Mouse (Mus musculus) MEL (cell line): ENCODE measurements around the gene Slc13a4. TPM values are rescaled to one million over a fixed set of nuclear protein-coding genes. Genes with fewer than 3 reads are reported as not detected.

Experiments
- DNase-seq: peaks from one replicate; pipeline ENCODE4 v3.0.0; 2011; ENCODE audit warnings: low read depth, low spot score
- H3K27ac ChIP-seq: 2 replicates; pipeline ENCODE4 v1.5.1; 2012; ENCODE audit warnings: low read depth, mild to moderate bottlenecking, control low read depth, low read length, moderate library complexity; ENCODE audit not compliant: control insufficient read depth
- H3K27me3 ChIP-seq, 2 experiments: fragments of 150-350 bp in 1 of 2; sonication (generic) in 1 of 2; 2 replicates each; pipeline ENCODE4 v1.6.1; 2012; ENCODE audit warnings: low read length in 2 of 2, mild to moderate bottlenecking in 2 of 2, improper control_type of control experiment in 1 of 2, moderate library complexity in 1 of 2; ENCODE audit not compliant: insufficient read depth in 2 of 2, control insufficient read depth in 1 of 2
- H3K36me3 ChIP-seq, 2 experiments: 2 replicates each; pipeline ENCODE4 v1.6.1; 2012 to 2014; ENCODE audit warnings: low read length in 2 of 2, improper control_type of control experiment in 1 of 2, inconsistent platforms in 1 of 2, mild to moderate bottlenecking in 1 of 2; ENCODE audit not compliant: insufficient read depth in 2 of 2, control insufficient read depth in 1 of 2
- H3K4me1 ChIP-seq, 2 experiments: fragments of 150-350 bp in 1 of 2; sonication (generic) in 1 of 2; 2 replicates each; pipeline ENCODE4 v1.6.1; 2012; ENCODE audit warnings: low read length in 2 of 2, improper control_type of control experiment in 1 of 2, mild to moderate bottlenecking in 1 of 2; ENCODE audit not compliant: insufficient read depth in 2 of 2, control insufficient read depth in 1 of 2
- H3K4me3 ChIP-seq, 2 experiments: fragments of 150-350 bp in 1 of 2; sonication (generic) in 1 of 2; 2 replicates each; pipeline ENCODE4 v1.5.1; 2012; ENCODE audit warnings: low read depth in 2 of 2, low read length in 2 of 2, mild to moderate bottlenecking in 2 of 2, moderate library complexity in 2 of 2, control low read depth in 1 of 2, improper control_type of control experiment in 1 of 2; ENCODE audit not compliant: control insufficient read depth in 1 of 2, insufficient read depth in 1 of 2
- H3K79me2 ChIP-seq: 2 replicates; pipeline ENCODE4 v1.6.1; 2012; ENCODE audit warnings: mild to moderate bottlenecking, low read length, moderate library complexity; ENCODE audit not compliant: control insufficient read depth, poor library complexity, insufficient read depth
- H3K9ac ChIP-seq: 2 replicates; pipeline ENCODE4 v1.6.1; 2012; ENCODE audit warnings: low read depth, mild to moderate bottlenecking, control low read depth, low read length, moderate library complexity; ENCODE audit not compliant: control insufficient read depth, poor library complexity, severe bottlenecking
- H3K9me3 ChIP-seq: fragments of 150-350 bp; sonication (generic); replicated peaks from 2 replicates; pipeline ENCODE4 v1.6.1; 2012; ENCODE audit warnings: mild to moderate bottlenecking, low read length, improper control_type of control experiment, moderate library complexity; ENCODE audit not compliant: insufficient read depth
- BHLHE40 ChIP-seq: IDR thresholded peaks from 2 replicates; pipeline ENCODE4 v1.6.1; 2012; ENCODE audit warnings: low read depth, mild to moderate bottlenecking, inconsistent platforms, low read length, improper control_type of control experiment, borderline replicate concordance
- CHD1 ChIP-seq: IDR thresholded peaks from 2 replicates; pipeline ENCODE4 v1.6.1; 2012; ENCODE audit warnings: low read depth, mild to moderate bottlenecking, inconsistent platforms, low read length, improper control_type of control experiment
- CHD2 ChIP-seq: IDR thresholded peaks from 2 replicates; pipeline ENCODE4 v1.6.1; 2011; ENCODE audit warnings: low read length, improper control_type of control experiment
- E2F4 ChIP-seq: IDR thresholded peaks from 2 replicates; pipeline ENCODE4 v1.6.1; 2011; ENCODE audit warnings: low read depth, low read length, improper control_type of control experiment, borderline replicate concordance
- ELF1 ChIP-seq: IDR thresholded peaks from 2 replicates; pipeline ENCODE4 v1.6.1; 2014; ENCODE audit warnings: low read depth, mild to moderate bottlenecking, inconsistent platforms, low read length, improper control_type of control experiment, moderate library complexity
- EP300 ChIP-seq, 2 experiments: IDR thresholded peaks; 2 replicates each; pipeline ENCODE4 v1.6.1; 2011; ENCODE audit warnings: improper control_type of control experiment in 2 of 2, low read length in 2 of 2, low read depth in 1 of 2, mild to moderate bottlenecking in 1 of 2
- GABPA ChIP-seq: IDR thresholded peaks from 2 replicates; pipeline ENCODE4 v1.6.1; 2012; ENCODE audit warnings: low read depth, mild to moderate bottlenecking, inconsistent platforms, low read length, improper control_type of control experiment, moderate library complexity
- GATA1 ChIP-seq: IDR thresholded peaks from 2 replicates; pipeline ENCODE4 v1.6.1; 2011; ENCODE audit warnings: low read depth, low read length, improper control_type of control experiment
- HCFC1 ChIP-seq: IDR thresholded peaks from 2 replicates; pipeline ENCODE4 v1.6.1; 2012; ENCODE audit warnings: low read depth, mild to moderate bottlenecking, inconsistent platforms, low read length, improper control_type of control experiment, moderate library complexity
- JUND ChIP-seq: IDR thresholded peaks from 2 replicates; pipeline ENCODE4 v1.6.1; 2011; ENCODE audit warnings: low read depth, mild to moderate bottlenecking, improper control_type of control experiment, low read length
- KAT2A ChIP-seq: conservative IDR thresholded peaks from 2 replicates; pipeline ENCODE4 v1.6.1; 2012; ENCODE audit warnings: low read depth, low read length, improper control_type of control experiment, inconsistent platforms
- MAX ChIP-seq: IDR thresholded peaks from 2 replicates; pipeline ENCODE4 v1.6.1; 2011; ENCODE audit warnings: low read length, improper control_type of control experiment
- MYB ChIP-seq: IDR thresholded peaks from 2 replicates; pipeline ENCODE4 v1.6.1; 2011; ENCODE audit warnings: mild to moderate bottlenecking, low read depth, low read length, improper control_type of control experiment
- MYC ChIP-seq: IDR thresholded peaks from 2 replicates; pipeline ENCODE4 v1.6.1; 2011; ENCODE audit warnings: low read depth, mild to moderate bottlenecking, low read length, improper control_type of control experiment, moderate library complexity
- NELFE ChIP-seq: IDR thresholded peaks from 2 replicates; pipeline ENCODE4 v1.6.1; 2011; ENCODE audit warnings: low read depth, low read length, improper control_type of control experiment
- NRF1 ChIP-seq: IDR thresholded peaks from 2 replicates; pipeline ENCODE4 v1.6.1; 2014; ENCODE audit warnings: low read depth, mild to moderate bottlenecking, inconsistent platforms, low read length, improper control_type of control experiment, moderate library complexity; ENCODE audit not compliant: poor library complexity, insufficient read depth, severe bottlenecking
- POLR2AphosphoS5 ChIP-seq: IDR thresholded peaks from 2 replicates; pipeline ENCODE4 v1.6.1; 2012; ENCODE audit warnings: low read depth, borderline replicate concordance, mild to moderate bottlenecking, inconsistent platforms, low read length, moderate library complexity, mixed read lengths
- RAD21 ChIP-seq: IDR thresholded peaks from 2 replicates; pipeline ENCODE4 v1.6.1; 2011; ENCODE audit warnings: mild to moderate bottlenecking, low read depth, low read length, improper control_type of control experiment
- RCOR1 ChIP-seq: IDR thresholded peaks from 2 replicates; pipeline ENCODE4 v1.6.1; 2012; ENCODE audit warnings: low read depth, mild to moderate bottlenecking, inconsistent platforms, low read length, improper control_type of control experiment
- SIN3A ChIP-seq: IDR thresholded peaks from 2 replicates; pipeline ENCODE4 v1.6.1; 2012; ENCODE audit warnings: low read length, improper control_type of control experiment, inconsistent platforms
- TAL1 ChIP-seq: IDR thresholded peaks from 2 replicates; pipeline ENCODE4 v1.6.1; 2012; ENCODE audit warnings: mild to moderate bottlenecking, inconsistent platforms, low read length, moderate library complexity, mixed read lengths
- TBP ChIP-seq: IDR thresholded peaks from 2 replicates; pipeline ENCODE4 v1.8.0; 2011; ENCODE audit warnings: low read depth, low read length, improper control_type of control experiment
- TCF12 ChIP-seq: IDR thresholded peaks from 2 replicates; pipeline ENCODE4 v1.6.1; 2014; ENCODE audit warnings: low read depth, mild to moderate bottlenecking, inconsistent platforms, low read length, improper control_type of control experiment, moderate library complexity
- UBTF ChIP-seq: IDR thresholded peaks from 2 replicates; pipeline ENCODE4 v1.6.1; 2012; ENCODE audit warnings: low read depth, mild to moderate bottlenecking, inconsistent platforms, low read length, improper control_type of control experiment, moderate library complexity, borderline replicate concordance; ENCODE audit not compliant: insufficient read depth
- USF1 ChIP-seq: IDR thresholded peaks from 2 replicates; pipeline ENCODE4 v1.6.1; 2014; ENCODE audit warnings: low read depth, mild to moderate bottlenecking, inconsistent platforms, low read length, improper control_type of control experiment, moderate library complexity
- USF2 ChIP-seq, 2 experiments: IDR thresholded peaks; 2 replicates each; pipeline ENCODE4 v1.6.1; 2011 to 2012; ENCODE audit warnings: improper control_type of control experiment in 2 of 2, low read length in 2 of 2, borderline replicate concordance in 1 of 2, inconsistent platforms in 1 of 2, low read depth in 1 of 2, mild to moderate bottlenecking in 1 of 2; ENCODE audit not compliant: insufficient read depth in 1 of 2
- ZC3H11A ChIP-seq: IDR thresholded peaks from 2 replicates; pipeline ENCODE4 v1.6.1; 2012; ENCODE audit warnings: low read depth, mild to moderate bottlenecking, inconsistent platforms, low read length, improper control_type of control experiment
- ZKSCAN1 ChIP-seq: IDR thresholded peaks from 2 replicates; pipeline ENCODE4 v1.6.1; 2012; ENCODE audit warnings: low read depth, mild to moderate bottlenecking, inconsistent platforms, low read length, improper control_type of control experiment, moderate library complexity
- ZNF384 ChIP-seq: IDR thresholded peaks from 2 replicates; pipeline ENCODE4 v1.6.1; 2012; ENCODE audit warnings: low read depth, mild to moderate bottlenecking, inconsistent platforms, low read length, improper control_type of control experiment
- polyA plus RNA-seq, 2 experiments: library from polyadenylated mRNA; stranded (reverse) in 1 of 2; unstranded in 1 of 2; fragments of >175 nt in 1 of 2; fragments of >200 nt in 1 of 2; gene quantifications; 2 replicates each; pipeline versions ENCODE4 v1.2.1 to v1.2.4; 2012; ENCODE audit warnings: low replicate concordance in 2 of 2, low read depth in 1 of 2; ENCODE audit not compliant: insufficient read length in 2 of 2, insufficient read depth in 1 of 2, missing spikeins in 1 of 2
- total RNA-seq: library from RNA; depleted of rRNA; stranded (reverse); fragments of 300-350 nt; gene quantifications from 2 replicates; pipeline ENCODE4 v1.2.3, GENCODE M21; 2012

Gene Slc13a4
- total and polyA plus RNA-seq, 3 experiments, result 0.14 TPM; not detected in 2

- peak; percentile 97 for TF ChIP-seq ELF1
- peak; percentile 89 for TF ChIP-seq NELFE
- 0 out of 2 replicates have a peak, but pooled peaks have one; percentile 34 for TF ChIP-seq ZNF384
- TF ChIP-seq NRF1, result no peak
- 0 out of 2 replicates have a peak, but pooled peaks have one; percentile 7 for TF ChIP-seq ZKSCAN1
- TF ChIP-seq KAT2A, result no peak; the same call in 1 of the 2 replicates
- TF ChIP-seq MYC, result 0 out of 2 replicates have a peak, but pooled peaks have one; percentile 45
- peak; percentile 70 for TF ChIP-seq MAX
- TF ChIP-seq EP300 (IDR thresholded peaks at IDR 0.05; ENCODE audit: low read depth in 1 of 2, low read length in 2 of 2), result no peak; a peak in 2 of 4 replicates
- TF ChIP-seq BHLHE40, result no peak; the same call in none of the 2 replicates
- TF ChIP-seq HCFC1, result peak; percentile 81
- TF ChIP-seq ZC3H11A, result 0 out of 2 replicates have a peak, but pooled peaks have one; percentile 2
- no peak for TF ChIP-seq E2F4
These were observed 55.2 kb downstream of the Slc13a4 start (continued) for GRCm38 (mm10) chr6:35252477-35253346.

- Histone ChIP-seq H3K4me3 (peak overlapping the region; percentile 64 to 75), H3K4me1 (peaks cover 26 to 29% of the 10 kb centered on the region in 2 experiments), H3K9me3 (no peaks in the 10 kb centered on the region), H3K9ac (peak overlapping the region; percentile 84), H3K27ac (peak overlapping the region; percentile 77), H3K79me2 (peaks cover 7% of the 10 kb centered on the region; the same call in 1 of the 2 replicates), H3K27me3 (no peaks in the 10 kb centered on the region), H3K36me3 (peaks cover 3 to 31% of the 10 kb centered on the region in 2 experiments; a peak in 3 of 4 replicates)
- peak; percentile 76 for DNase-seq
- TF ChIP-seq USF1 (peak; percentile 77), GABPA (no peak), CHD1 (no peak), GATA1 (0 out of 2 replicates have a peak, but pooled peaks have one; percentile 8), NRF1 (no peak), UBTF (no peak), MYB (no peak), TCF12 (no peak), POLR2AphosphoS5 (no peak), TAL1 (no peak), RAD21 (no peak), RCOR1 (no peak), SIN3A (no peak), ZNF384 (no peak), EP300 (IDR thresholded peaks at IDR 0.05; ENCODE audit: low read depth in 1 of 2, low read length in 2 of 2) (no peak), ZC3H11A (no peak), MYC (no peak), E2F4 (no peak), ZKSCAN1 (peak; percentile 91), MAX (peak; percentile 34; the same call in 1 of the 2 replicates), TBP (peak; percentile 46; the same call in 1 of the 2 replicates), JUND (no peak), BHLHE40 (no peak), USF2 (IDR thresholded peaks at IDR 0.05; ENCODE audit: borderline replicate concordance in 1 of 2, insufficient read depth in 1 of 2, low read depth in 1 of 2, low read length in 2 of 2) (no peak), CHD2 (no peak)
These were observed 56.0 kb downstream of the Slc13a4 start for GRCm38 (mm10) chr6:35251807-35252476.
